Comparison of ENCODE assay signal across 9 mouse cellular contexts in the genomic region with DNA sequence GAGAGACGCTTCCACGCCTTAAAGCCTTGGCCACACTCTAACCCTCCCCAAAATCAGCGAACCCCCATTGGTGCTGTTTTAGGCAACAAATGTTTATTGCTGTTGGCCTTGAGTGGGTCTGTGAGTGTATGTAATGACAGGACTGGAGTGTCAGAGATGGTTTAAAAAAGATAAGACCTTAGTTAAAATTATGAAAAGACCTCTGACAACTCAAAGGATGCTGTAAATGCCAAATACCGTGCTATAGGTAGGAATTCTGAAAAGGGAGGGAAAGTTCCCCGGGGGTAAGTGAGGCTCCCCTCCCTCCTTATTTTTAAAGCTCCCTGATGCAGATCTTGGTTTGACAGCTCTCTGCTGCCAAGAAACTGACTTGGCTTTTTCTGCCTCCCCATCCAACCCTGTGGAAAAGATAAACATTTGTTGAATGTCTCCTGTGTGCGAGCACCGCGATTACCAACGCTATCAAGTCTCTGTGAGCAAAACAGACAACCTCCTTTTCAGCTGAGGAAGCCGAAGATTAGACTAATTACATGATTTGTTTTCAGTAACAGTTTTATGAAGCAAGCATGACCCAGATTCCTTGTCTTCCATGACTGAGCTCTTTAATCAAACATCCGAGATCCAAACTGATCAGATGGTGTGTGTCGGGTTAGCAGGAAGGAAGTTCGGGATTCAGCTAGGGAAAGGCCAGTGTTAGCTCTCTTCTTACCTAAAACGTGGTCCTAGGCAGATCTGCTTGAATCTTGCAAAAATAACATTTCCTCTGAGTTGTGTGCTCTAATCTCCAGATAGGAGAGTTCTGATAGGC. TPM values are rescaled to one million over a fixed set of nuclear protein-coding genes. Genes with fewer than 3 reads are reported as not detected.
DNase-seq lines count a peak whose midpoint lies in the region; ATAC-seq and TF ChIP-seq lines count a peak whose summit lies in the region.
"Had no signal": no experiment of that assay in that cellular context is flagged by ENCODE, and none has a peak within 500 bp of the region (broad histone marks: within the 10 kb centered on the region; RNA-seq: fewer than 3 reads in every experiment).

No protein-coding gene starts in this region.

- peak overlapping the region; percentile 83 for H3K4me3 ChIP-seq in heart, adult 2 months
- peak overlapping the region; percentile 84 for H3K4me3 ChIP-seq in G1E (ENCODE audit: low read depth, low read length)
- peak overlapping the region; percentile 84 for H3K4me3 ChIP-seq in forebrain, embryonic 16.5 days (replicated peaks; ENCODE audit: low read length)
- peak overlapping the region; percentile 73 for H3K4me3 ChIP-seq in liver, embryonic 16.5 days (ENCODE audit: low read depth, low read length)

- 7% methylated on average over 14 of the region's 14 CpGs for WGBS in heart, adult 2 months
- WGBS in forebrain, embryonic 16.5 days: 1% methylated on average over 14 of the region's 14 CpGs
- 4% methylated on average over 14 of the region's 14 CpGs for WGBS in liver, embryonic 16.5 days (ENCODE audit: insufficient replicate concordance)

- no peaks in the 10 kb centered on the region for H3K36me3 ChIP-seq in heart, adult 2 months (ENCODE audit: control insufficient read depth, insufficient read depth, low read length)
- H3K36me3 ChIP-seq in G1E (replicated peaks): peaks cover 15% of the 10 kb centered on the region
- no peaks in the 10 kb centered on the region for H3K36me3 ChIP-seq in forebrain, embryonic 16.5 days (ENCODE audit: control insufficient read depth, insufficient read depth)
- no peaks in the 10 kb centered on the region for H3K36me3 ChIP-seq in liver, embryonic 16.5 days (ENCODE audit: control insufficient read depth, insufficient read depth)

- H3K79me2 ChIP-seq in heart, adult 2 months (replicated peaks; ENCODE audit: control insufficient read depth, insufficient read depth, low read length): 0 out of 2 replicates have a peak, but pooled peaks cover 6% of the 10 kb centered on the region

- H3K27me3 ChIP-seq in heart, adult 2 months (ENCODE audit: control insufficient read depth, insufficient read depth, low read length): no peaks in the 10 kb centered on the region
- H3K27me3 ChIP-seq in G1E (ENCODE audit: insufficient read depth, low read length): no peaks in the 10 kb centered on the region
- H3K27me3 ChIP-seq in forebrain, embryonic 16.5 days (replicated peaks; ENCODE audit: control insufficient read depth, insufficient read depth, low read length): no peaks in the 10 kb centered on the region
- peaks cover 7% of the 10 kb centered on the region for H3K27me3 ChIP-seq in liver, embryonic 16.5 days (ENCODE audit: control insufficient read depth, insufficient read depth, low read depth, low read length)
- H3K27me3 ChIP-seq: Patski had no signal

- peak; percentile 29; the same call in 1 of the 2 replicates for ATAC-seq in G1E (ENCODE audit: extremely low read depth, insufficient number of reproducible peaks, low FRiP score, poor library complexity, severe bottlenecking)
- ATAC-seq in forebrain, embryonic 16.5 days: peak; percentile 29
- ATAC-seq in liver, embryonic 16.5 days (ENCODE audit: low read depth): no peak

- peaks cover 6% of the 10 kb centered on the region for H3K4me1 ChIP-seq in heart, adult 2 months (ENCODE audit: control insufficient read depth, insufficient read depth, low read length)
- peaks cover 14% of the 10 kb centered on the region for H3K4me1 ChIP-seq in G1E (ENCODE audit: insufficient read depth, low read depth, low read length)
- H3K4me1 ChIP-seq in forebrain, embryonic 16.5 days (replicated peaks; ENCODE audit: control insufficient read depth, insufficient read depth, low read length): peaks cover 15% of the 10 kb centered on the region
- peaks cover 11% of the 10 kb centered on the region for H3K4me1 ChIP-seq in liver, embryonic 16.5 days (ENCODE audit: control insufficient read depth, low read depth, low read length)

- intact Hi-C loops in heart, adult 2 months (cut with DNase I): loop anchor here (5.0 kb wide), 2 partner anchors 111 to 201 kb away; partner anchors contain the start of gene Grsf1

- TF ChIP-seq CTCF in heart, adult 2 months (IDR thresholded peaks at IDR 0.05): no peak
- no peak for TF ChIP-seq CTCF in G1E (IDR thresholded peaks at IDR 0.05; ENCODE audit: low read depth, low read length)

- H3K27ac ChIP-seq in heart, adult 2 months: peak overlapping the region; percentile 88
- peak overlapping the region; percentile 89 for H3K27ac ChIP-seq in forebrain, embryonic 16.5 days (ENCODE audit: low read length)
- H3K27ac ChIP-seq in liver, embryonic 16.5 days (ENCODE audit: low read length): peak overlapping the region; percentile 85

- no peaks in the 10 kb centered on the region for H3K9me3 ChIP-seq in G1E (replicated peaks)
- no peaks in the 10 kb centered on the region for H3K9me3 ChIP-seq in forebrain, embryonic 16.5 days (ENCODE audit: control insufficient read depth, low read length)
- H3K9me3 ChIP-seq in liver, embryonic 16.5 days (replicated peaks; ENCODE audit: control insufficient read depth, low read length): no peaks in the 10 kb centered on the region

- H3K4me2 ChIP-seq in forebrain, embryonic 16.5 days (ENCODE audit: low read length): peak overlapping the region; percentile 65
- peak overlapping the region; percentile 93 for H3K4me2 ChIP-seq in liver, embryonic 16.5 days (ENCODE audit: low read depth, low read length)

- peak overlapping the region; percentile 76 for H3K9ac ChIP-seq in heart, adult 2 months (ENCODE audit: low read depth, low read length)
- peak overlapping the region; percentile 84 for H3K9ac ChIP-seq in forebrain, embryonic 16.5 days (replicated peaks; ENCODE audit: low read depth, low read length)
- peak overlapping the region; percentile 69 for H3K9ac ChIP-seq in liver, embryonic 16.5 days (ENCODE audit: low read depth, low read length)

- no peak for DNase-seq in heart, adult 2 months
- no peak for DNase-seq in heart, postnatal 4 days
- DNase-seq in G1E (ENCODE audit: low spot score): no peak
- no peak for DNase-seq in ovary, adult 18-20 months (ENCODE audit: low spot score)
- DNase-seq in right cerebral cortex, postnatal 10 days (ENCODE audit: low spot score in 2 of 2): no peak
- no peak for DNase-seq in layer of hippocampus, postnatal 10 days (ENCODE audit: low spot score in 2 of 2)

- TF ChIP-seq POLR2A in heart, adult 2 months (IDR thresholded peaks at IDR 0.05; ENCODE audit: insufficient read depth, low read depth, low read length): no peak

- no peak for TF ChIP-seq EP300 in heart, adult 2 months (IDR thresholded peaks at IDR 0.05; ENCODE audit: insufficient read depth, low read depth, low read length)

RNA-seq across cellular contexts. Expression of gene Rufy3, which starts 1.4 kb away (rescaled TPM):
- total RNA-seq in heart, adult 2 months (2021): 10 to 100 TPM; 11.6 to 13.3 TPM
- 4.7 and 7.2 TPM in 2 replicates for polyA plus RNA-seq in heart, adult 2 months (2012; rRNA removed)
- 10 to 100 TPM; 15.8 to 16.1 TPM for total RNA-seq in heart, postnatal 4 days (2021)
- 11.9 and 14.0 TPM in 2 replicates for total RNA-seq in G1E (2014; fragmentation: Nextera tagmentation)
- 14.7 and 17.0 TPM in 2 replicates for total RNA-seq in G1E (2017)
- polyA plus RNA-seq in G1E (2012): 2.5 and 3.1 TPM in 2 replicates
- 248 and 258 TPM in 2 replicates for polyA plus RNA-seq in forebrain, embryonic 16.5 days (2015; fragmentation: Nextera tagmentation; extraction: Ambion mirVana)
- polyA plus RNA-seq in liver, embryonic 16.5 days (2015; fragmentation: Nextera tagmentation; extraction: Ambion mirVana): 4.7 and 5.1 TPM in 2 replicates
- total RNA-seq in layer of hippocampus, postnatal 10 days (2021): 100 to 1,000 TPM; 184 to 188 TPM

RNA-seq across cellular contexts. Expression of gene Utp3, which starts 12.0 kb away (rescaled TPM):
- total RNA-seq in heart, adult 2 months (2021): 10 to 100 TPM; 19.9 to 22.7 TPM
- polyA plus RNA-seq in heart, adult 2 months (2012; rRNA removed): 6.9 and 8.8 TPM in 2 replicates
- 10 to 100 TPM; 24.5 to 25.6 TPM for total RNA-seq in heart, postnatal 4 days (2021)
- total RNA-seq in G1E (2014; fragmentation: Nextera tagmentation) (77.0 and 96.8 TPM in 2 replicates), G1E (2017) (53.4 and 69.7 TPM in 2 replicates)
- polyA plus RNA-seq in G1E (2012): 76.1 and 79.6 TPM in 2 replicates
- 50.8 and 55.0 TPM in 2 replicates for polyA plus RNA-seq in forebrain, embryonic 16.5 days (2015; fragmentation: Nextera tagmentation; extraction: Ambion mirVana)
- polyA plus RNA-seq in liver, embryonic 16.5 days (2015; fragmentation: Nextera tagmentation; extraction: Ambion mirVana): 25.1 and 27.2 TPM in 2 replicates
- total RNA-seq in layer of hippocampus, postnatal 10 days (2021): 10 to 100 TPM; 29.7 to 31.0 TPM

RNA-seq across cellular contexts. Expression of gene Jchain, which starts 38.5 kb away (rescaled TPM):
- total RNA-seq in heart, adult 2 months (2021): under 1 TPM; 0.36 to 0.39 TPM
- polyA plus RNA-seq in heart, adult 2 months (2012; rRNA removed): 3.1 and 3.9 TPM in 2 replicates
- under 1 TPM; 0.19 to 0.43 TPM for total RNA-seq in heart, postnatal 4 days (2021)
- total RNA-seq in G1E (2014; fragmentation: Nextera tagmentation) (not detected in 2 replicates), G1E (2017) (not detected in 2 replicates)
- polyA plus RNA-seq in G1E (2012): not detected in 2 replicates
- polyA plus RNA-seq in forebrain, embryonic 16.5 days (2015; fragmentation: Nextera tagmentation; extraction: Ambion mirVana): 0.11 and 0.58 TPM in 2 replicates
- 0.06 and 0.08 TPM in 2 replicates for polyA plus RNA-seq in liver, embryonic 16.5 days (2015; fragmentation: Nextera tagmentation; extraction: Ambion mirVana)
- total RNA-seq in layer of hippocampus, postnatal 10 days (2021): under 1 TPM; 0.25 to 0.34 TPM

Comparison
In these comparisons a context has a peak if more than half of its experiments do, and no peak if none do; other contexts are left out.
1. RNA of gene Rufy3, which starts 1.4 kb away (total RNA-seq): 184 to 188 TPM in layer of hippocampus, postnatal 10 days; 11.9 to 17.0 TPM in G1E, 15.8 to 16.1 TPM in heart, postnatal 4 days and 11.6 to 13.3 TPM in heart, adult 2 months; every median in the first group is over 10 times any median in the second.
2. Peak in every context shown above with its lines, with median percentiles within 50 percentile points of each other: H3K27ac ChIP-seq, H3K4me3 ChIP-seq and H3K9ac ChIP-seq.